Mouse (Mus musculus): ENCODE data around the gene 4931406P16Rik. TPM values are rescaled to one million over a fixed set of nuclear protein-coding genes. Genes with fewer than 3 reads are reported as not detected.

Gene 4931406P16Rik
- total RNA-seq (2021) = 10 to 100 TPM; 36.6 to 51.9 TPM
- long read RNA-seq, experiment 1, full-length matches to known transcripts = 7 of 21 reads
- long read RNA-seq, experiment 1, partial matches to known transcripts = 2 of 21 reads
- long read RNA-seq, experiment 1, other reads (novel, unspliced or antisense) = 12 of 21 reads
- long read RNA-seq, experiment 2, full-length matches to known transcripts = 5 of 21 reads
- long read RNA-seq, experiment 2, partial matches to known transcripts = 4 of 21 reads
- long read RNA-seq, experiment 2, other reads (novel, unspliced or antisense) = 12 of 21 reads

DNA sequence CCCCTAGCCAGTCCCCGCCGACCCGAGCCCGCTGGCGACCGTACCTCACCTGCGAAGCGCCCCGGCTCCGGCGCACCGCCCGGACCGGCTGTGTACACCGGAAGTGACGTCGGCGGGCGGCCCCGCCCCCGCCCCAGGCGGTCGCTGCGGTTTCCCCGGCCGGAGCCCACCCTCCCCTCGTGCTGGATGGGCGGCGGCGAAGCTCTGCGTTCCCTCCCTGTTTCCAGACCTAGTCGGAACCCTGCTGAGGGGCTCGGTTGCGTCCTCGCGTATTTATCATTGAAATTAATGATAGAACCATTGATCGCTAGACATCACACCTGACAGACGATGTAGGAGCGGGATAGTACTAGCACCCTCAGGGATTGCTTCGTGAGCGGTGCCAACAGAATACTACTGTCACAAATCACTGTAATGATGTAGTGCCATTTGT lies at the start of gene 4931406P16Rik:
Gene 4931406P16Rik (minus strand): TSS at position 109 of the 433 bp plus-strand sequence.
- peak within 1 kb of the TSS; percentile 90 for H3K4me3 ChIP-seq
- intact Hi-C loops (cut with DNase I) = no loop called here
- peak; percentile 93 for DNase-seq
- peak within 1 kb of the TSS; percentile 99 for H3K27ac ChIP-seq
- TF ChIP-seq CTCF (IDR thresholded peaks at IDR 0.05) = no peak

DNA sequence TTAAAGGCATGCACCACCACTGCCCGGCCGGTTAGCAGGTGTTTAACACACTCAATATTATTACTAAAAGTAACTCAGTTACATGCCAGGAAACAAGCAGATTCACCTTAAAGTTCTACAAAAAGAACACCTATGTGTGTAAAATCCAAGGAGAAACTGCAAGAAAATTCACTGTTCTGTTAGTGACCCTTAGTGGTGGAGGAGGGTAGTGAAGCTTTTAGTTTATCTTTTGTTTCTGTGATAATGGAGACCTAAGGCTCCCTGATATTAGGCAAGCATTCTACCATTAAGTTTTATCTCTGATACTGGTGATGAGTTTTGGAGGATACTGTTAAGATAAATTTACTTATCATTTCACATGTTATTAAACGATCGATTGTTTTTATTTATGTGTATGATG lies 42.3 kb upstream of the 4931406P16Rik start:
- peak; percentile 78 for TF ChIP-seq CTCF (IDR thresholded peaks at IDR 0.05)
- Histone ChIP-seq H3K27ac (no peak overlapping the region), H3K4me3 (no peak overlapping the region)
- intact Hi-C loops (cut with DNase I) = loop anchor here (5.0 kb wide), 1 partner anchor 103 kb away; the partner anchor contains the start of gene Gm6096
- DNase-seq = no peak

- intact Hi-C loops (cut with DNase I) = loop anchor here (2.0 kb wide), 1 partner anchor 85 kb away; no protein-coding TSS in a partner anchor
- Histone ChIP-seq H3K4me3 (no peak overlapping the region), H3K27ac (no peak overlapping the region)
- peak; percentile 24 for DNase-seq
- peak; percentile 43; the same call in 1 of the 2 replicates for TF ChIP-seq CTCF (IDR thresholded peaks at IDR 0.05)
Measured at GRCm38 (mm10) chr7:34351997-34352396, 38.6 kb upstream of the 4931406P16Rik start.

- TF ChIP-seq CTCF (IDR thresholded peaks at IDR 0.05) = no peak
- DNase-seq = peak; percentile 33
- Histone ChIP-seq H3K4me3 (no peak overlapping the region), H3K27ac (peak overlapping the region; percentile 82)
- intact Hi-C loops (cut with DNase I) = no loop called here
Measured at GRCm38 (mm10) chr7:34350166-34350565, 36.8 kb upstream of the 4931406P16Rik start.

DNA sequence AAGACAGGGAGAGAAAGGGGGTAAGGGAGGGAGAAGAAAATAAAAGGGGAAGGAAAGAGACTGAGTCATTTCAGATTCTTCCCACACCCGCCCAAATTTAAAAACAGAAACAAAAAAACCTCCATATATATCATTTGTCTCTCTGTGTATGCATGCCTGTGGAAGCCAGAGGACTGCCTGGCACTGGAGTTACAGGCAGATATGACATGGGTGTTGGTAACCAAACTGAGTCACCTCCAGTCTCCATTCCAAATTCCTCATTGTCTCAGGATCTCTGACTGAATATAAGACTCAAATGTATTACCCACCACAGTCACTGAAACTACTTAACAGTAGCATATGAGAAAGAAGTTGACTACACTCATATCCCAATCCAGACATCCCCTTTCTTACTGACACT lies 34.7 kb upstream of the 4931406P16Rik start:
- no peak overlapping the region for H3K4me3 ChIP-seq
- DNase-seq = no peak
- intact Hi-C loops (cut with DNase I) = no loop called here
- H3K27ac ChIP-seq = no peak overlapping the region
- TF ChIP-seq CTCF (IDR thresholded peaks at IDR 0.05) = no peak

GRCm38 (mm10) chr7:34347041-34347440 lies 33.7 kb upstream of the 4931406P16Rik start:
- no peak for DNase-seq
- intact Hi-C loops (cut with DNase I) = no loop called here
- Histone ChIP-seq H3K27ac (no peak overlapping the region), H3K4me3 (no peak overlapping the region)
- no peak for TF ChIP-seq CTCF (IDR thresholded peaks at IDR 0.05)

GRCm38 (mm10) chr7:34346505-34346904 lies 33.2 kb upstream of the 4931406P16Rik start:
- TF ChIP-seq CTCF (IDR thresholded peaks at IDR 0.05) = no peak
- DNase-seq = no peak
- Histone ChIP-seq H3K27ac (no peak overlapping the region), H3K4me3 (no peak overlapping the region)
- intact Hi-C loops (cut with DNase I) = no loop called here

DNA sequence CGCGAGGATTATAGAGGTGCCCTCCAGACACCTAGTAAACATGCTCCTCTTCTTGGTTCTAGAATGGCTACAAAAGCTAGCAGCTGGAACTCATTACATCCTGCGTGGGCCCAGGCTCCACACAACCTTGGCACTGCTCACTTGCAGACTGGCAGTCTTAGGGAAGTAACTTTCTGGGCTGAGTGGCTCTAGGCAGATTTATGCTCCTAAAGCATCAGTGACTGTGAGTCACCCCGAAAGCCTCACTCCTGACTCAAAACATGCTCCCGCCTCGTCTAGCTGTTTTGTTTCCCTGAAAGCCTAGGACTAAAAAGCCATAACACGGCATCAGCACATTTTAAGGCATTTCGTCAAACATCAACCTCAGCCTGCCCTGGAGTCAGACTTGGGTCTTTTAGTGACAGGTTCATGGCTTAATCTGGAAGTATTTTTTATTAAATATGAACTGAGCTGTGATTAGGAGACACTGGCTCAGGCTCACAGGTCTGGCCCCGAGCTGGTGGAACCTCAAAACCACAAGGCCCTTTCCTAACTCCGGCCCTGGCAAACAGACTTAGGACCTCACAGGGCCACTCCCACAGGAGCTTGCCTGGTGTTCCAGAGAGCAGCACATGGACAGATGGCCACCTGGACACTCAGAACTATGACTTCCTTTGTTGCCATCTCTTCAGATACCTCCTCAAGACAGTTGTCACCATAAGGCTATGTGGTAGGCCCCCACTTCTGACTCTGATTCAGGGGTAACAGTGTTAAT lies 28.9 kb upstream of the 4931406P16Rik start:
- TF ChIP-seq CTCF (IDR thresholded peaks at IDR 0.05) = no peak
- H3K27ac ChIP-seq = peak overlapping the region; percentile 35; the same call in 1 of the 2 replicates
- intact Hi-C loops (cut with DNase I) = no loop called here

GRCm38 (mm10) chr7:34340841-34341240 lies 27.5 kb upstream of the 4931406P16Rik start:
- no peak for DNase-seq
- intact Hi-C loops (cut with DNase I) = no loop called here
- Histone ChIP-seq H3K4me3 (no peak overlapping the region), H3K27ac (no peak overlapping the region)
- no peak for TF ChIP-seq CTCF (IDR thresholded peaks at IDR 0.05)

More for the DNA sequence above, 28.9 kb upstream of the 4931406P16Rik start:
- no peak for DNase-seq
- H3K4me3 ChIP-seq = no peak overlapping the region

DNA sequence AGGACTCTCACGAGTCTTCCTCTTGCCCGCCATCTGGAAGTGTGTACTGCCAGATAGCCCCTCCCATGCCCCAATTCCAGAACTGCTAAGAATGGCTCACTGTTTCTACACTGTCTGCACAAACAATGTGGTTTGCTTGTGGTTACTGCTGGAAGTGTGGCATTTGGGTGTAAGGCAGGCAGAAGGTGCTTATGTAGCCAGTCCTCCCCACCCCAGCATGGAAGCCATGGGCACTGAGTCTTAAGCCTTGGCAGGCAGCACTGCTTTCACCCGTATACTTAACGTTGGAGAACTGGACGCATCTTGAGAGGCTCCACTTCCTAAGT lies 25.8 kb upstream of the 4931406P16Rik start:
- no peak for TF ChIP-seq CTCF (IDR thresholded peaks at IDR 0.05)
- no peak overlapping the region; the same call in 1 of the 2 replicates for H3K27ac ChIP-seq
- no peak overlapping the region for H3K4me3 ChIP-seq
- no peak for DNase-seq
- intact Hi-C loops (cut with DNase I) = loop anchor here (5.0 kb wide), 1 partner anchor 72 kb away; no protein-coding TSS in a partner anchor

DNA sequence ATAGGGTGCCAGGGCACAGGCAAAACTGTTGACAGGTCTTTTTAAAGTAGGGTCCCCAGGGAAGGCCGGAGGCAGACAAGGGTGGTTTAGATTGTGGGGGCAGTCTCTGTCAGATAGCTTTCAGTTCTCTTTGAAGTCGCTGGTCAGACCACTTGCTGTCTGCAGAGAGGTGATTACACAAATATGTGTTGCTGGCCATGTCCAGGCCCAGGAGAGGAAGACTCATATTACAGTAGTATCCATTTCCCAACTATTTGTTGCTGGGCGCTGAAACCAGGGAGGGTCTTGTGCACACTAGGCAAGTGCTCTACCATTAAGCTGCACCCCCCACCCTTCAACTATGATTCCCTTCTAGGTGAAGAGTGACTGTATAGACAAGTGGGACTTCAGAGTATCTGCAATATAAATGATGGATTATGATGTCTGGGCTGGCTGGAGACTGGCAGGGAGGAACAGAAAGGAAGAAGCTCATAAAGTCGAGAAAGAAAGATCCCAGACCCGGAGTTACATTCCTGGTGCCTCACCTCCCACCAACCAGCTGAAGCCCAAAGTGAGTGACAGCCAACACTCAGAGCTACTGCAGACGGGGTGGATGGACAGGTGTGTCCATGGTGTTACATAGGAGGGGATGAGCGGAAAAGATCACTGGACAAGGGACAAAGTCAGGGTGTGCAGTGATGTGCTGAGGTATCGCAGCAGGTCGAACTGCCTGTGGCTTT lies 25.3 kb upstream of the 4931406P16Rik start:
- no peak for DNase-seq
- no peak for TF ChIP-seq CTCF (IDR thresholded peaks at IDR 0.05)
- peak overlapping the region; percentile 40; the same call in 1 of the 2 replicates for H3K4me3 ChIP-seq
- intact Hi-C loops (cut with DNase I) = loop anchor here (5.0 kb wide), 1 partner anchor 71 kb away; no protein-coding TSS in a partner anchor
- peak overlapping the region; percentile 76 for H3K27ac ChIP-seq

DNA sequence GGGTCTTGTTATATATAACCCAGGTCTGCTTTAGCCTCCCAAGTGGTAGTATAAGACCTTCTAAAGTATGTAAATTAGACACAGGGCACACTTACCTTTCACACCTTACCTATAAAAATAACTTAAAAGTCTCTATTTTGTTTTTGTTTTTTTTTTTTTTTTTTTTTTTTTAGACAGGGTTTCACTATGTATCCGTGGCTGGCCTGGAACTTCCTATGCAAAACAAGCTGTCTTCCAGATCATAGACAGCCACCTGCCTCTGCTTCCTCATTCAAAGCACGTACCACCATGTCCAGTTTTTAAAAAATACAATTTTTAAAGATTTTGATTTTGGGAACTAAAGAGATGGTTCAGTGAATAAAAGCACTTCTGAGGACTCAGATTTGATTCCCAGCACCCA lies 23.9 kb upstream of the 4931406P16Rik start:
- TF ChIP-seq CTCF (IDR thresholded peaks at IDR 0.05) = no peak
- H3K27ac ChIP-seq = no peak overlapping the region
- no peak overlapping the region for H3K4me3 ChIP-seq
- DNase-seq = no peak
- intact Hi-C loops (cut with DNase I) = loop anchor here (5.0 kb wide), 1 partner anchor 70 kb away; no protein-coding TSS in a partner anchor
